Mouse (Mus musculus): ENCODE data around the gene Zbtb4. TPM values are rescaled to one million over a fixed set of nuclear protein-coding genes. Genes with fewer than 3 reads are reported as not detected.

Zbtb4 gene
- polyA plus RNA-seq, 1 experiment from 2014 or later: 3.6 TPM

DNA sequence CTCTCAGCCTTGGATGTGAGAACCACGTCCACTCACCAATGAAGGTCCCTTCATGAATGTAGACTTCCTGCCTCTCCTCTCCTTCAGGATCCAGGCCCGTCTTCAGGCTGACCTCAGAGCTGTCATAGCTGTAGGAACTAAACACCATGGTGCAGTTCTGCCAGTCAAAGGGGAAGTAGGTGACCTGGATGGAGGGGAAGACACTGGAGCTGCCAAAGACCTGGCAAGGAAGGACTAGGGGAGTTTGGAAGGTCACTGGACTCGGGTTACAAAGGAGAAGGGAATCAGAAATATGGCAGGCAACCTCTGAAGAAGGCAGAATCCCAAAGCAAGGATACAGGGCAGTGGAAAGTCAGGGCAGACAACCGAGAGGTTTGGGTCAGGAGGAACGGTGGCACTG lies 27.7 kb downstream of the Zbtb4 start:
- 53% methylated on average over 5 of the region's 5 CpGs for whole genome bisulfite sequencing
- no peak overlapping the region for H3K9ac ChIP-seq (replicated peaks; ENCODE audit: low read depth, low read length)
- H3K4me2 ChIP-seq (ENCODE audit: low read length): no peak overlapping the region

DNA sequence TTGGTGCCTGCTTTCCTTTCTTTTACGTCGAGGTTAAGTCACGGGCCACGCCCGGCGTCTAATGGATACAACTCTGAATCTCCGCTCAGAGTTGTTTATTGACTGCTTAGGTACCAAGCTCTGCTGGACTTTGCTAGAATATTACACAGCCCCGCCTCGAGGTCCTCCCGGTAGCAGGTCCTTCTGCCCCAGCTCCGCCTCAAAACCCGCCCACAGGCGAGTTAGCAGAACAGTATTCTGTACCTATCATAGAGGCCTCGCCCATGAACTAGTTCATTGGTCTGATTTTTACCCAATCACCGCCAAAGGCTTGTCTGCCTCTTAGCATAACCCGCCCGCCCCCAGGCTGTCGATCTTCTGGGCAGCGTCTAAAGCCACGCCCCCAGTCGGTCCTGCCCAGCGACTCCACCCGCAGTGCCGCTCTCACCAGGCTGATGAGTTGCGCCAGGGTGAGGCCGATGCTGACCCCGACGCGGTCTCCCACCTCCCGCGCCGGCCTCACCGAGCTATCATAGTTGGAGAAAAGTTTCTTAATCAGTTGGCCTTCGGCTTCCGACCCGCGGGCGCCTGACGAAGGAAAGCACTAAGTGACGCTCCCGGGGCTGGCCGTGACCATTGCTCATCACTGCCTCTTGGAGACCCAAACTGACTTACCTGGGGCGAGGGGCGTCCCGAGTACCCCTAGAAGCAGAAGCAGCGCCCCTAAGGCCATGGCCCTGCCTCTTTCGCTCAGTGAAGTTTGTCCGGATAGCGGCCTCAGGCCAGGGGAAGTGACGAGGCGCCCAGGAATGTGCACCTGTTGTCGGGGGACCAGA lies 29.7 kb downstream of the Zbtb4 start, which contains the start of gene Chrnb1:
Chrnb1 (minus strand) TSS at position 776 of the 815 bp plus-strand sequence.
- peaks cover 4% of the 10 kb centered on the region; the same call in 1 of the 2 replicates for H3K27me3 ChIP-seq (replicated peaks; ENCODE audit: control insufficient read depth, insufficient read depth, low read length)
- H3K4me1 ChIP-seq (replicated peaks; ENCODE audit: control insufficient read depth, insufficient read depth, low read length): peaks cover 21% of the 10 kb centered on the region
- H3K9me3 ChIP-seq (ENCODE audit: control insufficient read depth, low read length): no peaks in the 10 kb centered on the region
- H3K36me3 ChIP-seq (ENCODE audit: control insufficient read depth, insufficient read depth): no peaks in the 10 kb centered on the region
- H3K4me2 ChIP-seq (ENCODE audit: low read length): peak within 1 kb of the TSS; percentile 87
- peak; percentile 95 for ATAC-seq
- 2% methylated on average over 49 of the region's 52 CpGs for WGBS
- H3K4me3 ChIP-seq (replicated peaks; ENCODE audit: low read length): peak within 1 kb of the TSS; percentile 53
- no peak within 1 kb of the TSS for H3K27ac ChIP-seq (ENCODE audit: low read length)
- H3K9ac ChIP-seq (replicated peaks; ENCODE audit: low read depth, low read length): peak within 1 kb of the TSS; percentile 48

More for the DNA sequence above, 27.7 kb downstream of the Zbtb4 start:
- ATAC-seq: no peak
- Histone ChIP-seq H3K27ac (ENCODE audit: low read length) (no peak overlapping the region), H3K4me3 (replicated peaks; ENCODE audit: low read length) (no peak overlapping the region), H3K27me3 (replicated peaks; ENCODE audit: control insufficient read depth, insufficient read depth, low read length) (peaks cover 4% of the 10 kb centered on the region; the same call in 1 of the 2 replicates), H3K4me1 (replicated peaks; ENCODE audit: control insufficient read depth, insufficient read depth, low read length) (peaks cover 11% of the 10 kb centered on the region), H3K9me3 (ENCODE audit: control insufficient read depth, low read length) (no peaks in the 10 kb centered on the region), H3K36me3 (ENCODE audit: control insufficient read depth, insufficient read depth) (no peaks in the 10 kb centered on the region)

GRCm38 (mm10) chr11:69795983-69796435 lies 30.3 kb downstream of the Zbtb4 start:
- 4% methylated on average over 13 of the region's 13 CpGs for WGBS
- peaks cover 4% of the 10 kb centered on the region; the same call in 1 of the 2 replicates for H3K27me3 ChIP-seq (replicated peaks; ENCODE audit: control insufficient read depth, insufficient read depth, low read length)
- H3K27ac ChIP-seq (ENCODE audit: low read length): no peak overlapping the region
- peaks cover 21% of the 10 kb centered on the region for H3K4me1 ChIP-seq (replicated peaks; ENCODE audit: control insufficient read depth, insufficient read depth, low read length)
- H3K9ac ChIP-seq (replicated peaks; ENCODE audit: low read depth, low read length): no peak overlapping the region
- H3K4me2 ChIP-seq (ENCODE audit: low read length): peak overlapping the region; percentile 87
- H3K9me3 ChIP-seq (ENCODE audit: control insufficient read depth, low read length): no peaks in the 10 kb centered on the region
- no peaks in the 10 kb centered on the region for H3K36me3 ChIP-seq (ENCODE audit: control insufficient read depth, insufficient read depth)
- no peak for ATAC-seq
- H3K4me3 ChIP-seq (replicated peaks; ENCODE audit: low read length): peak overlapping the region; percentile 53

- Histone ChIP-seq H3K36me3 (ENCODE audit: control insufficient read depth, insufficient read depth) (no peaks in the 10 kb centered on the region), H3K27ac (ENCODE audit: low read length) (no peak overlapping the region), H3K4me2 (ENCODE audit: low read length) (no peak overlapping the region), H3K4me1 (replicated peaks; ENCODE audit: control insufficient read depth, insufficient read depth, low read length) (peaks cover 38% of the 10 kb centered on the region), H3K4me3 (replicated peaks; ENCODE audit: low read length) (no peak overlapping the region), H3K9me3 (ENCODE audit: control insufficient read depth, low read length) (no peaks in the 10 kb centered on the region), H3K27me3 (replicated peaks; ENCODE audit: control insufficient read depth, insufficient read depth, low read length) (peaks cover 2% of the 10 kb centered on the region; the same call in 1 of the 2 replicates), H3K9ac (replicated peaks; ENCODE audit: low read depth, low read length) (no peak overlapping the region)
- WGBS: 77% methylated on average over 7 of the region's 7 CpGs
- no peak for ATAC-seq
Measured at GRCm38 (mm10) chr11:69797924-69798323, 32.2 kb downstream of the Zbtb4 start.

DNA sequence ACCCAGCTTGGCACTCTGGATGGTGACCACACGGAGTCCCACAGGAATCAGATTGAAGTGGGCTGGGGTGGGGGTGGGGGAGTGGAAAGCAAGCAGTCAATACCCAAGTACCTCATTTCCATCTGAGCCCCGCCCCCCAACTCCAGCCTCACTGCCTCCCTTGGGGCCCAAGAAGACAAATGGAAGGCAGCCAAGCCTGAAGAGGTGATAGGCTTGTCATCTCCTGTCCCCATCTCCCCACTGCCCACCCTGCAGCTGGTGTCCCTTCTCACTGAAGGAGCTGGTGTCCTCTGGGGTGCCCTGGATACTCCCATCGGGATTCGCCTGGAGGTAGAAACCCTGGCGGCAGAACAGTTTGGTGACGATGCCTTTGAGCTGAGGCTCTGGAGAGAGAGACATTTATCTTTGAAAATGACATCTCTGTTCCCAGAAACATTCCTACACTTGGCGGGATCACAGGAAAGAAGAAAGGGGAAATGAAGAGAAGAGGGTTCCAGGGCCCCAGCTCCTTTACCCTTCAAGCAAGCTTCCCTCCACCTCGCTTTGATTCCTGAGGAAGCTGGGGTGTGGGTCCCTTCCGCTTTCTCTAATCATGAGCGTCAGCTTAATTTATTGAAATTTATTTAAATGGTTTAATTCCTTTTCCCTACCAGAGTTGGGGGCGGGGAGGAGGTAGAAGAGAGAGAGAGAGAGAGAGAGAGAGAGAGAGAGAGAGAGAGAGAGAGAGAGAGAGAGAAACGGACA lies 33.9 kb downstream of the Zbtb4 start:
- Histone ChIP-seq H3K4me3 (replicated peaks; ENCODE audit: low read length) (peak overlapping the region; percentile 76), H3K4me1 (replicated peaks; ENCODE audit: control insufficient read depth, insufficient read depth, low read length) (peaks cover 55% of the 10 kb centered on the region), H3K9ac (replicated peaks; ENCODE audit: low read depth, low read length) (peak overlapping the region; percentile 79), H3K27me3 (replicated peaks; ENCODE audit: control insufficient read depth, insufficient read depth, low read length) (peaks cover 8% of the 10 kb centered on the region; the same call in 1 of the 2 replicates), H3K27ac (ENCODE audit: low read length) (peak overlapping the region; percentile 98), H3K4me2 (ENCODE audit: low read length) (peak overlapping the region; percentile 83), H3K9me3 (ENCODE audit: control insufficient read depth, low read length) (no peaks in the 10 kb centered on the region), H3K36me3 (ENCODE audit: control insufficient read depth, insufficient read depth) (no peaks in the 10 kb centered on the region)
- no peak for ATAC-seq
- 15% methylated on average over 11 of the region's 12 CpGs for WGBS

- peak overlapping the region; percentile 76 for H3K4me3 ChIP-seq (replicated peaks; ENCODE audit: low read length)
- H3K27me3 ChIP-seq (replicated peaks; ENCODE audit: control insufficient read depth, insufficient read depth, low read length): peaks cover 12% of the 10 kb centered on the region
- WGBS: 1% methylated on average over 11 of the region's 11 CpGs
- peak overlapping the region; percentile 79 for H3K9ac ChIP-seq (replicated peaks; ENCODE audit: low read depth, low read length)
- H3K4me2 ChIP-seq (ENCODE audit: low read length): peak overlapping the region; percentile 83
- H3K27ac ChIP-seq (ENCODE audit: low read length): peak overlapping the region; percentile 98
- no peaks in the 10 kb centered on the region for H3K9me3 ChIP-seq (ENCODE audit: control insufficient read depth, low read length)
- peak; percentile 35; the same call in 1 of the 2 replicates for ATAC-seq
- H3K4me1 ChIP-seq (replicated peaks; ENCODE audit: control insufficient read depth, insufficient read depth, low read length): peaks cover 56% of the 10 kb centered on the region
- H3K36me3 ChIP-seq (ENCODE audit: control insufficient read depth, insufficient read depth): no peaks in the 10 kb centered on the region
Measured at GRCm38 (mm10) chr11:69800138-69800391, 34.4 kb downstream of the Zbtb4 start.

- Histone ChIP-seq H3K4me1 (replicated peaks; ENCODE audit: control insufficient read depth, insufficient read depth, low read length) (peaks cover 54% of the 10 kb centered on the region), H3K9ac (replicated peaks; ENCODE audit: low read depth, low read length) (peak overlapping the region; percentile 79), H3K4me2 (ENCODE audit: low read length) (peak overlapping the region; percentile 83), H3K9me3 (ENCODE audit: control insufficient read depth, low read length) (no peaks in the 10 kb centered on the region), H3K27ac (ENCODE audit: low read length) (peak overlapping the region; percentile 98), H3K27me3 (replicated peaks; ENCODE audit: control insufficient read depth, insufficient read depth, low read length) (peaks cover 16% of the 10 kb centered on the region), H3K36me3 (ENCODE audit: control insufficient read depth, insufficient read depth) (no peaks in the 10 kb centered on the region), H3K4me3 (replicated peaks; ENCODE audit: low read length) (peak overlapping the region; percentile 76)
- peak; percentile 79 for ATAC-seq
- under 1% methylated on average over 36 of the region's 36 CpGs for WGBS
Measured at GRCm38 (mm10) chr11:69800392-69801197, 34.9 kb downstream of the Zbtb4 start.

DNA sequence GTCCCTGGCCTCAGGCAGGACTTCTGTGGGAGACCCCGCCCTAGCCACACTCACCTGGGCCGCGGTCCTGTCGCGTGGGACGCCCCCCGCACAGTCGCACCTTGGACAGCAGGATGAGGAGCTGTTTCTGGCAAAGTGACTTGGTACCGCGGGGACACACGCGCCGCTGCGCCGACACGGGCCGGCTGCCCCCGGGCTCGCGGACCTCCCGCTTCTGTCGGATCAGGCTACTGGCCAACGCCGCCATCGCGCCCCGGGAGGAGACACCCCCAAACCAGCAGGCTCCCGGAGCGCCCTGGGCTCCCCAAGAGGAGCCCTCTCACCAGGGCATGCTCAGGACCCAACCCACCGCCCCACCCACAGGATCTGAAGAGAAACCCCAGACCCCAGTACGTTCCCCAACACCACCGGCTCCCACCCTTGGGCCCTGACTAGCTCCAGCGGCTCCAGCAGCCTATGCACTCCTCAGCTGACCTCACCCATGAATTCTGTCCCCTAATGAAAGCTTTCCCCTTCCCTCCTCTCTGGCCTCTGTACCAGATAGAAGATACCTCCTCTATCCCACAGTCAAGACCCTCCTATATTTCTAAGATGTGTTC lies 35.8 kb downstream of the Zbtb4 start, which contains the start of gene Fgf11:
Fgf11 (minus strand) TSS at position 479 of the 599 bp plus-strand sequence.
- peak within 1 kb of the TSS; percentile 83 for H3K4me2 ChIP-seq (ENCODE audit: low read length)
- peak within 1 kb of the TSS; percentile 79 for H3K9ac ChIP-seq (replicated peaks; ENCODE audit: low read depth, low read length)
- peaks cover 50% of the 10 kb centered on the region for H3K4me1 ChIP-seq (replicated peaks; ENCODE audit: control insufficient read depth, insufficient read depth, low read length)
- peak within 1 kb of the TSS; percentile 98 for H3K27ac ChIP-seq (ENCODE audit: low read length)
- H3K9me3 ChIP-seq (ENCODE audit: control insufficient read depth, low read length): no peaks in the 10 kb centered on the region
- no peaks in the 10 kb centered on the region for H3K36me3 ChIP-seq (ENCODE audit: control insufficient read depth, insufficient read depth)
- H3K27me3 ChIP-seq (replicated peaks; ENCODE audit: control insufficient read depth, insufficient read depth, low read length): peaks cover 19% of the 10 kb centered on the region
- no peak for ATAC-seq
- WGBS: 1% methylated on average over 33 of the region's 33 CpGs
- peak within 1 kb of the TSS; percentile 76 for H3K4me3 ChIP-seq (replicated peaks; ENCODE audit: low read length)

All from forebrain, embryonic 16.5 days (tissue).